Mouse (Mus musculus) myocyte (in vitro differentiated cells): ENCODE results near the gene Ublcp1.

Experiments
- CEBPB ChIP-seq: IDR thresholded peaks from 2 replicates; pipeline ENCODE4 v1.6.1; 2011; ENCODE audit warnings: mild to moderate bottlenecking, moderate library complexity; ENCODE audit not compliant: poor library complexity, insufficient read depth, severe bottlenecking
- E2F4 ChIP-seq: IDR thresholded peaks from one replicate; pipeline ENCODE4 v1.6.1; 2011; ENCODE audit warnings: mild to moderate bottlenecking, control low read depth, moderate library complexity; ENCODE audit not compliant: insufficient read depth
- MAX ChIP-seq: IDR thresholded peaks from one replicate; pipeline ENCODE4 v1.6.1; 2011; ENCODE audit warnings: low read depth, mild to moderate bottlenecking, control low read depth
- MYOD1 ChIP-seq, 3 experiments: IDR thresholded peaks; one replicate each; pipeline ENCODE4 v1.6.1; 2011; ENCODE audit warnings: control low read depth in 2 of 3, low read depth in 2 of 3, mild to moderate bottlenecking in 2 of 3, moderate library complexity in 1 of 3; ENCODE audit not compliant: insufficient read length in 2 of 3, control insufficient read depth in 1 of 3
- MYOG ChIP-seq, 3 experiments: IDR thresholded peaks; one replicate each; pipeline ENCODE4 v1.6.1; 2011; ENCODE audit warnings: control low read depth in 2 of 3, low read depth in 2 of 3, mild to moderate bottlenecking in 2 of 3; ENCODE audit not compliant: insufficient read length in 2 of 3, control insufficient read depth in 1 of 3, insufficient read depth in 1 of 3
- POLR2A ChIP-seq: IDR thresholded peaks from one replicate; pipeline ENCODE4 v1.6.1; 2011; ENCODE audit warnings: low read depth, mild to moderate bottlenecking, control low read depth, moderate library complexity; ENCODE audit not compliant: insufficient read length
- POLR2AphosphoS2 ChIP-seq: IDR thresholded peaks from one replicate; pipeline ENCODE4 v1.6.1; 2011; ENCODE audit warnings: low read depth, control low read depth; ENCODE audit not compliant: insufficient read length
- REST ChIP-seq: IDR thresholded peaks from one replicate; pipeline ENCODE4 v1.6.1; 2011; ENCODE audit warnings: mild to moderate bottlenecking, control low read depth, moderate library complexity; ENCODE audit not compliant: insufficient read depth, insufficient read length
- SRF ChIP-seq: IDR thresholded peaks from one replicate; pipeline ENCODE4 v1.6.1; 2011; ENCODE audit warnings: low read depth; ENCODE audit not compliant: control insufficient read depth, insufficient read length
- TCF12 ChIP-seq: IDR thresholded peaks from one replicate; pipeline ENCODE4 v1.6.1; 2011; ENCODE audit warnings: mild to moderate bottlenecking, control low read depth; ENCODE audit not compliant: poor library complexity, insufficient read depth, severe bottlenecking
- TCF3 ChIP-seq: IDR thresholded peaks from one replicate; pipeline ENCODE4 v1.6.1; 2011; ENCODE audit warnings: low read depth, control low read depth; ENCODE audit not compliant: insufficient read length
- USF1 ChIP-seq: IDR thresholded peaks from one replicate; pipeline ENCODE4 v1.6.1; 2011; ENCODE audit warnings: low read depth, mild to moderate bottlenecking, control low read depth, moderate library complexity

- no peak for TF ChIP-seq POLR2A
- peak in 2 of 3 experiments; percentile 28 to 62 for TF ChIP-seq MYOD1 (IDR thresholded peaks at IDR 0.05; ENCODE audit: control insufficient read depth in 1 of 3, insufficient read length in 2 of 3, low read depth in 2 of 3)
- peak; percentile 20 for TF ChIP-seq TCF12
- TF ChIP-seq USF1 = peak; percentile 17
- TF ChIP-seq CEBPB = no peak
- TF ChIP-seq MAX = no peak
- TF ChIP-seq MYOG (IDR thresholded peaks at IDR 0.05; ENCODE audit: control insufficient read depth in 1 of 3, insufficient read depth in 1 of 3, insufficient read length in 2 of 3, low read depth in 2 of 3) = peak in 2 of 3 experiments; percentile 9 to 21
- no peak for TF ChIP-seq E2F4
- no peak for TF ChIP-seq POLR2AphosphoS2
- no peak for TF ChIP-seq REST
- no peak for TF ChIP-seq SRF
- no peak for TF ChIP-seq TCF3
Observed at GRCm38 (mm10) chr11:44468306-44468790, 1.9 kb downstream of the Ublcp1 start.
